Mouse (Mus musculus) frontal cortex, adult 2 months (tissue): Measurements from ENCODE around the gene Zfp750. TPM values are rescaled to one million over a fixed set of nuclear protein-coding genes. Genes with fewer than 3 reads are reported as not detected.

Experiments used
- DNase-seq, 2 experiments: peaks; one replicate each; pipeline ENCODE4 v3.0.0; 2022; ENCODE audit warnings: low spot score in 1 of 2; ENCODE audit errors: extremely low spot score in 1 of 2
- polyA plus RNA-seq: library from polyadenylated mRNA; depleted of rRNA; stranded (reverse); fragments of >200 nt; gene quantifications from 2 replicates; pipeline ENCODE4 v1.2.3, GENCODE M21; 2012; rRNA removed

The Zfp750 gene
- polyA plus RNA-seq, 1 experiment, result 0.08 TPM

- no peak for DNase-seq
Measured at GRCm38 (mm10) chr11:121479476-121480203, 39.5 kb downstream of the Zfp750 start.

- peak; percentile 17 to 83 for DNase-seq
Measured at GRCm38 (mm10) chr11:121475699-121476415, 43.3 kb downstream of the Zfp750 start.

GRCm38 (mm10) chr11:121474831-121475230 lies 44.3 kb downstream of the Zfp750 start:
- DNase-seq, result no peak

GRCm38 (mm10) chr11:121467408-121467807 lies 51.7 kb downstream of the Zfp750 start:
- DNase-seq, result no peak

Other genes starting within 250 kb of the Zfp750 start
- gene Wdr45b, start 164.9 kb downstream of the Zfp750 start, polyA plus RNA-seq, result 72.8 and 74.8 TPM in 2 replicates
- gene Rab40b, start 131.1 kb downstream of the Zfp750 start, polyA plus RNA-seq, result 50.7 and 51.4 TPM in 2 replicates
- 33.7 TPM in 2 replicates for gene Fn3krp, start 97.9 kb downstream of the Zfp750 start, polyA plus RNA-seq
- gene Fn3k, start 84.4 kb downstream of the Zfp750 start, polyA plus RNA-seq, result 42.5 and 44.7 TPM in 2 replicates
- 53.0 and 59.9 TPM in 2 replicates for gene Tbcd, start 67.4 kb downstream of the Zfp750 start, polyA plus RNA-seq
- 7.2 and 7.7 TPM in 2 replicates for gene B3gntl1, start 153.8 kb upstream of the Zfp750 start, polyA plus RNA-seq
- gene Metrnl, start 182.2 kb upstream of the Zfp750 start, polyA plus RNA-seq, result 8.7 and 9.8 TPM in 2 replicates